Mouse (Mus musculus): ENCODE data around the gene Depdc1a.
A peak's percentile ranks its signal among the peaks of the same experiment; 100 is the strongest.
"Not testable (repeated sequence)": the region's sequence is repeated elsewhere in the genome, so short reads cannot be mapped to it uniquely, and the experiment has no call there.

Depdc1a gene

GRCm38 (mm10) chr3:159495243-159495801 lies at the start of gene Depdc1a:
TSS of gene Depdc1a (plus strand) at chr3:159495433.
- peak; percentile 83 to 84 for DNase-seq (ENCODE audit: low spot score in 2 of 2)

- DNase-seq (ENCODE audit: low spot score in 2 of 2) = no peak
Observed at GRCm38 (mm10) chr3:159470059-159470458, 25.2 kb upstream of the Depdc1a start.

- DNase-seq (ENCODE audit: low spot score in 2 of 2) = no peak
Observed at GRCm38 (mm10) chr3:159475465-159475864, 19.8 kb upstream of the Depdc1a start.

GRCm38 (mm10) chr3:159477250-159477962 lies 17.8 kb upstream of the Depdc1a start:
- no peak for DNase-seq (ENCODE audit: low spot score in 2 of 2)

- DNase-seq (ENCODE audit: low spot score in 2 of 2) = not testable (repeated sequence)
Observed at GRCm38 (mm10) chr3:159494709-159495108, 524 bp upstream of the Depdc1a start.

- DNase-seq (ENCODE audit: low spot score in 2 of 2) = no peak
Observed at GRCm38 (mm10) chr3:159508899-159509298, 13.7 kb downstream of the Depdc1a start.

- no peak for DNase-seq (ENCODE audit: low spot score in 2 of 2)
Observed at GRCm38 (mm10) chr3:159528563-159528962, 33.3 kb downstream of the Depdc1a start.

GRCm38 (mm10) chr3:159548303-159548702 lies 53.1 kb downstream of the Depdc1a start:
- DNase-seq (ENCODE audit: low spot score in 2 of 2) = no peak

- DNase-seq (ENCODE audit: low spot score in 2 of 2) = no peak
Observed at GRCm38 (mm10) chr3:159550224-159550623, 55.0 kb downstream of the Depdc1a start.

Measured in urinary bladder, adult 18-20 months (tissue).